Mouse (Mus musculus): ENCODE measurements around the gene Cdc14b.
A peak's percentile ranks its signal among the peaks of the same experiment; 100 is the strongest.

Gene Cdc14b

DNA sequence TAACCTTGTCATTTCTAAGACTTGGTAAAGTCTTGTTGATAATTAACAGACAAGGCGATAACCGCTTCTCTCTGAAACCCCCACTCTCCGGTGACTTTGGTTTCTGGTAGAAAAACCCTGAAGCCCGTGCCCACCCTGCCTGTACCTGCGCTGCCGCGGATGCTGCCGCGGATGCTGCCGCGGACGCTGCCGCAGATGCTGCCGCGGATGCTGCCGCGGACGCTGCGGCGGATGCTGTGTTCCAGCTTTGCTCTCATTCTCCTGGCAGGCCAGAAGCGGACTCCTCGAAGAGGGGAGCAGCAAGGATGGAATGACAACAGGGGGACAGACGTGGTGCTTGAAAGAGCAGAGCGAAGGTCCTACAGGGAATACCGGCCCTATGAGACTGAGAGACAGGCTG, 105.3 kb downstream of the Cdc14b start:
- no peak for DNase-seq

- DNase-seq: no peak
Measured at GRCm38 (mm10) chr13:64163147-64163715, 111.9 kb downstream of the Cdc14b start.

GRCm38 (mm10) chr13:64162626-64163025, 112.5 kb downstream of the Cdc14b start:
- peak; percentile 11 to 26 for DNase-seq

DNA sequence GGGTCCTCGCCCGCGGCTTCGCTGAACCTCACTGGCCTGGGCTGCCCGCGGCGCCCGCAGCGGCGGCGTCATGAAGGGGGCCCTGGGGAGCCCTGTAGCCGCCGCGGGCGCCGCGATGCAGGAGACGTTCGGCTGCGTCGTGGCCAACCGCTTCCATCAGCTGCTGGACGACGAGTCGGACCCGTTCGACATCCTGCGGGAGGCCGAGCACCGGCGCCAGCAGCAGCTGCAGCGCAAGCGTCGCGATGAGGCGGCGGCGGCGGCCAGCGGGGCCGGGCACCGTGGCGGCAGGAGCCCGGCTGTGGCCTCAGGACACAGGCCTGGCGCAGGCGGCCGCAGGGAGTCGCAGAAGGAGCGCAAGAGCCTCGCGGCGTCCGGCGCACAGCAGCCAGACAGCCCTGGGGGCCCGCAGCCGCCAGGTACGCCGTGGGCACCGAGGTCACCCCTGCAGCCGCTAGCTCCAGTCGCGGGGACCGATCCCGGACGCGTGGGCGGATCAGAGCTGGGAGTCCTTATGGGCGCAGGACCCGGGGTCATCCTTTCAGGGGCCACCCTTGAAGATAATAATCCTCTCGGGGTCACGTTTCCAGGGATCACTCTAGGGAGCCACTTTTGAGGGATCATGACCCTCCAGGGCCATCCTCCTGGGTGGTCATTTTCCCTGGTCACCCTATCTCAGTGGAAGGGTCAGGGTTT, 113.0 kb downstream of the Cdc14b start:
- DNase-seq: peak in 1 of 2 experiments; percentile 66

DNA sequence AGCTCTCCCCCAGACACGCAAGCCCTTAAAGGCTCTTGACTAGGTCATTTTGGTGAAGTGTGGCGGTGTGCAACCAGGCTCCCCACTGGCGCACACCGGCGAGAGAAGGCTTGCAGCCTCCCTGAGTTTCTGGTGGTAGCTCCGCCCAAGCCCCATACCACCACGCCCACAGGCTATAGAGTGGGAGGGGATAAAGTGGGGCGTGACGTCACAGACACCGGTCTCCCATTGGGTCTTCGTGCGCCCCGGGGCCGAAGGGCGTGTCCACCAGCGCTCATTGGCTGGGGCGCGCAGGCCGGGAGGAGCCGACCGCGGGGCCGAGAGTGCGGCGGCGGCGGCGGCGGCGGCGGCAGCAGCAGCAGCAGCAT, 113.6 kb downstream of the Cdc14b start, which contains the start of gene Habp4:
Gene Habp4, plus strand, starts transcription at position 277 of the 368 bp plus-strand sequence.
- peak; percentile 99 for DNase-seq

- no peak for DNase-seq
Measured at GRCm38 (mm10) chr13:64156966-64157365, 118.1 kb downstream of the Cdc14b start.

DNA sequence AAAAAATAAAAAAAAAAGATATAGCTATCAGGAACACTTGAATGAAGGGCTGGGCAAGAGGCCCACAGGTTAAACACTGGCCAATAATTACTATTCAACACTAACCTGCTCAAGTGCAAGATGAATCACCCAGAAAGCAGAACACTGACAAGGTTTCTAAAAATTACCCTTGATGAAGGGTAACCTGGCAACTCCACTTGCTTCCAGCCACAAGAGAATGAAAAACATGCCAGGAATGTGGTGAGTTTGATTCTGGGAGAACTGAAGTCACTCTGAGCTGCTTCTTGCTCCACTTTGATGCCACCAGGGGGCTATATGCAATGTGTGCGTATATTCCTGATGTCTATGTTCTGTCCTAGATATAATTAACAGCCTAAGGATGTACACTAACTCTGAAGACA, 119.9 kb downstream of the Cdc14b start:
- DNase-seq: no peak

GRCm38 (mm10) chr13:64154651-64155050, 120.4 kb downstream of the Cdc14b start:
- no peak for DNase-seq

DNA sequence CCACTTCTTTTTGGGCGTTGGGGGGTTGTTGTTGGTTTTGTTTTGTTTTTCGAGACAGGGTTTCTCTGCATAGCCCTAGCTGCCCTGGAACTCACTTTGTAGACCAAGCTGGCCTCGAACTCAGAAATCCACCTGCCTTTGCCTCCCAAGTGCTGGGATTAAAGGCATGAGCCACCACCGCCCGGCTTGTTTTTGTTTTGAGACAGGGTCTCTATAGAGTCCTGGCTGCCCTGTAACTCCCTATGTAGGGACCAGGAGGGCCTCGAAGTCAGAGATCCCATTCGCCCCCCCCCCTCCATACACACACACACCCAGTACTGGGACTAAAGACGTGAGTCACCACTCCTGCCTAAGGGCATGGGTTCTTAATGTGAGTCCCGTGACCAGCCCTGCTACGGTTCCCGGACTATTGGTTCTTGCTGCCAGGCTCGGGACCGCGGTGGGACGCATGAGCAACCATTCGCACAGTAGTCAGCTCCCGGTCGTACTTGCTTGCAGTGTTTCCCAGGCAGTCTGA, 121.3 kb downstream of the Cdc14b start:
- peak; percentile 40 to 53 for DNase-seq

- DNase-seq: peak; percentile 99 to 100
Measured at GRCm38 (mm10) chr13:64153083-64153682, 121.9 kb downstream of the Cdc14b start, which contains the start of gene Zfp367. Gene Zfp367 (minus strand): TSS chr13:64153202.

GRCm38 (mm10) chr13:64152671-64153082, 122.4 kb downstream of the Cdc14b start:
- DNase-seq: peak in 1 of 2 experiments; percentile 66

- peak; percentile 75 to 82 for DNase-seq
Measured at GRCm38 (mm10) chr13:64152241-64152669, 122.8 kb downstream of the Cdc14b start.

DNA sequence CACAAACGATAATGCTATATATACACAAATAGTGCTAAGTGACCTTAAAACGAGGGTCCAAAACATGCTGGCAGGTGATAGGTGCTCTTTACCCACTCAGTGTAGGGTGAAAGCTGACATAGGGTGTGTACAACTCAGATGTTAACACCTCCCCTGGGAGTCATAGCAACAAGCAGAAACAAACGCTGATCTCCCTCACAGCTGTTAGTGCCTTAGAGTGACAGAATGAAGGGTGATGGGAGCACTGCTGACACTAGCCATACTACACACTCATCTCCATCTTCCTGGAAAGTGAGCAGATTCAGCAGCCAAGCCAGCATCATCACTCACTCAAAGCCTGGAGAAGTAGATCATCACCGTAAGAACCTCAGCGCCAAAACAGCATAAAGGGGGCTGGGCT, 125.0 kb downstream of the Cdc14b start:
- DNase-seq: no peak

Data from thymus, postnatal 36 days (tissue).